Mouse (Mus musculus): ENCODE measurements around the gene Mtus2.

DNA sequence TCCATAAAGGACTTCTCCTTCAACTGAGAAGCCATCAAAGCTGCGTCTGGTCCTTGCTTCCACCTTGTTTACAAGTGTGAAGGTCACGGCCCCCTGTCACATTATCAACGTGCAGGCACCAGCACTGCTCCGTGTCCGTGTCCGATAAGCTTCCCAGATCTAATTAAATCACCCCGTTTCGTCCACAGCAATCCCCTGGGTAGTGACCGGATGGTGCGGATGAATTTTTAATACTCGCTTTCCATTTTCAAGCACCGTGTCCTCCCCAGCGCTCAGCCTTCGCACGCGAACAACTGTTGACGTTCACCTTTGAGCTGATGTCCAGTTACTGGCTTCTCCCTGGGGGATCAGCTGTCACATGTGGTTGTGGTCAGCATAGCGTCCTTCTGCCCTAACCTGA, 276.6 kb downstream of the Mtus2 start:
- TF ChIP-seq CTCF (IDR thresholded peaks at IDR 0.05; ENCODE audit: control insufficient read depth, insufficient read depth, low read length) (no peak), POLR2A (IDR thresholded peaks at IDR 0.05; ENCODE audit: borderline replicate concordance, control insufficient read depth, low read depth, low read length) (no peak)
